Mouse (Mus musculus) limb, embryonic 10.5 days (tissue): Measurements from ENCODE around the gene Aifm3. TPM values are rescaled to one million over a fixed set of nuclear protein-coding genes. Genes with fewer than 3 reads are reported as not detected.

Source experiments
- DNase-seq: peaks from one replicate; pipeline ENCODE4 v3.0.0-alpha.2; 2017; ENCODE audit warnings: low spot score
- H3K27ac ChIP-seq: fragments of 300-500 bp; sonication (generic); 2 replicates; pipeline ENCODE4 v1.5.1; 2016; ENCODE audit warnings: mild to moderate bottlenecking
- H3K27me3 ChIP-seq: fragments of 300-500 bp; sonication (generic); 2 replicates; pipeline ENCODE4 v1.6.1; 2016; ENCODE audit warnings: low read depth, mild to moderate bottlenecking; ENCODE audit not compliant: poor library complexity, severe bottlenecking
- H3K36me3 ChIP-seq: fragments of 300-500 bp; sonication (generic); 2 replicates; pipeline ENCODE4 v1.6.1; 2016; ENCODE audit warnings: mild to moderate bottlenecking, moderate library complexity
- H3K4me1 ChIP-seq: fragments of 300-500 bp; sonication (generic); 2 replicates; pipeline ENCODE4 v1.6.1; 2016
- H3K4me3 ChIP-seq: fragments of 300-500 bp; sonication (generic); 2 replicates; pipeline ENCODE4 v1.5.1; 2016; ENCODE audit warnings: mild to moderate bottlenecking, moderate library complexity
- H3K9me3 ChIP-seq: fragments of 300-500 bp; sonication (generic); replicated peaks from 2 replicates; pipeline ENCODE4 v1.6.1; 2016; ENCODE audit warnings: mild to moderate bottlenecking
- WGBS: fragments of 180-500 bp; shearing (Covaris S2); methylation state at CpG from one replicate; pipeline ENCODE4 v1.1.7; 2016; 5-methylcytosine and 5-hydroxymethylcytosine counted together
- polyA plus RNA-seq: library from polyadenylated mRNA; unstranded; fragments of >200 nt; fragmentation: Nextera tagmentation; extraction: Ambion mirVana; gene quantifications from 2 replicates; pipeline ENCODE4 v1.2.1, GENCODE M21; 2016

Aifm3 gene
- polyA plus RNA-seq, 1 experiment from 2014 or later = 1.2 TPM

- peak within 1 kb of the TSS; percentile 92 for H3K27ac ChIP-seq
- under 1% methylated on average over 50 of the region's 50 CpGs for WGBS
- H3K4me3 ChIP-seq = peak within 1 kb of the TSS; percentile 67
- no peaks in the 10 kb centered on the region for H3K9me3 ChIP-seq
- DNase-seq = peak; percentile 94
- H3K27me3 ChIP-seq = no peaks in the 10 kb centered on the region
- H3K36me3 ChIP-seq = peaks cover 27% of the 10 kb centered on the region
- peaks cover 12% of the 10 kb centered on the region for H3K4me1 ChIP-seq
Measured at GRCm38 (mm10) chr16:17508546-17509239, 19.3 kb downstream of the Aifm3 start, which contains the start of gene Lztr1. Lztr1 (plus strand) TSS chr16:17508688.

GRCm38 (mm10) chr16:17509240-17509597, 19.8 kb downstream of the Aifm3 start:
- 14% methylated on average over 9 of the region's 9 CpGs for WGBS
- no peaks in the 10 kb centered on the region for H3K27me3 ChIP-seq
- H3K27ac ChIP-seq = peak overlapping the region; percentile 92

GRCm38 (mm10) chr16:17510143-17510542, 20.7 kb downstream of the Aifm3 start:
- Histone ChIP-seq H3K4me1 (peaks cover 12% of the 10 kb centered on the region), H3K4me3 (no peak overlapping the region), H3K27ac (no peak overlapping the region), H3K36me3 (peaks cover 42% of the 10 kb centered on the region), H3K27me3 (no peaks in the 10 kb centered on the region), H3K9me3 (no peaks in the 10 kb centered on the region)
- DNase-seq = no peak
- WGBS = 98% methylated on average over 2 of the region's 2 CpGs

More at GRCm38 (mm10) chr16:17509240-17509597, 19.8 kb downstream of the Aifm3 start:
- H3K9me3 ChIP-seq = no peaks in the 10 kb centered on the region
- H3K36me3 ChIP-seq = peaks cover 33% of the 10 kb centered on the region
- no peak for DNase-seq
- peaks cover 12% of the 10 kb centered on the region for H3K4me1 ChIP-seq
- H3K4me3 ChIP-seq = peak overlapping the region; percentile 67

GRCm38 (mm10) chr16:17510686-17511085, 21.3 kb downstream of the Aifm3 start:
- 90% methylated on average over 2 of the region's 2 CpGs for WGBS
- no peak overlapping the region for H3K27ac ChIP-seq
- H3K9me3 ChIP-seq = no peaks in the 10 kb centered on the region
- no peak overlapping the region for H3K4me3 ChIP-seq
- no peaks in the 10 kb centered on the region for H3K27me3 ChIP-seq
- peaks cover 47% of the 10 kb centered on the region for H3K36me3 ChIP-seq
- H3K4me1 ChIP-seq = peaks cover 12% of the 10 kb centered on the region
- DNase-seq = no peak

- no peak overlapping the region for H3K27ac ChIP-seq
- no peak for DNase-seq
- H3K36me3 ChIP-seq = peaks cover 55% of the 10 kb centered on the region
- no peaks in the 10 kb centered on the region for H3K27me3 ChIP-seq
- peaks cover 12% of the 10 kb centered on the region for H3K4me1 ChIP-seq
- no peaks in the 10 kb centered on the region for H3K9me3 ChIP-seq
- H3K4me3 ChIP-seq = no peak overlapping the region
- 87% methylated on average over 4 of the region's 4 CpGs for WGBS
Measured at GRCm38 (mm10) chr16:17511431-17511830, 22.0 kb downstream of the Aifm3 start.

- H3K27me3 ChIP-seq = no peaks in the 10 kb centered on the region
- H3K27ac ChIP-seq = no peak overlapping the region
- H3K4me3 ChIP-seq = no peak overlapping the region
- DNase-seq = no peak
- peaks cover 98% of the 10 kb centered on the region for H3K36me3 ChIP-seq
- H3K9me3 ChIP-seq = no peaks in the 10 kb centered on the region
- 83% methylated on average over 2 of the region's 2 CpGs for WGBS
- H3K4me1 ChIP-seq = no peaks in the 10 kb centered on the region
Measured at GRCm38 (mm10) chr16:17518910-17519309, 29.5 kb downstream of the Aifm3 start.

- no peaks in the 10 kb centered on the region; the same call in 1 of the 2 replicates for H3K4me1 ChIP-seq
- no peak for DNase-seq
- H3K9me3 ChIP-seq = no peaks in the 10 kb centered on the region
- H3K4me3 ChIP-seq = no peak overlapping the region
- no peak overlapping the region for H3K27ac ChIP-seq
- H3K36me3 ChIP-seq = peaks cover 98% of the 10 kb centered on the region
- no peaks in the 10 kb centered on the region for H3K27me3 ChIP-seq
- WGBS = 96% methylated on average over 11 of the region's 11 CpGs
Measured at GRCm38 (mm10) chr16:17524156-17524555, 34.7 kb downstream of the Aifm3 start.

- Histone ChIP-seq H3K27me3 (no peaks in the 10 kb centered on the region), H3K4me1 (peaks cover 11% of the 10 kb centered on the region), H3K36me3 (peaks cover 87% of the 10 kb centered on the region), H3K9me3 (no peaks in the 10 kb centered on the region), H3K4me3 (no peak overlapping the region), H3K27ac (no peak overlapping the region)
- 86% methylated on average over 3 of the region's 3 CpGs for WGBS
- no peak for DNase-seq
Measured at GRCm38 (mm10) chr16:17525524-17525923, 36.1 kb downstream of the Aifm3 start.

- no peak for DNase-seq
- Histone ChIP-seq H3K9me3 (no peaks in the 10 kb centered on the region), H3K27me3 (no peaks in the 10 kb centered on the region), H3K4me1 (peaks cover 11% of the 10 kb centered on the region), H3K27ac (no peak overlapping the region), H3K4me3 (no peak overlapping the region), H3K36me3 (peaks cover 80% of the 10 kb centered on the region)
- 95% methylated on average over 6 of the region's 6 CpGs for WGBS
Measured at GRCm38 (mm10) chr16:17526223-17526622, 36.8 kb downstream of the Aifm3 start.

GRCm38 (mm10) chr16:17527606-17528005, 38.2 kb downstream of the Aifm3 start:
- no peaks in the 10 kb centered on the region for H3K27me3 ChIP-seq
- H3K27ac ChIP-seq = no peak overlapping the region
- no peak overlapping the region for H3K4me3 ChIP-seq
- H3K36me3 ChIP-seq = peaks cover 66% of the 10 kb centered on the region
- no peaks in the 10 kb centered on the region for H3K9me3 ChIP-seq
- H3K4me1 ChIP-seq = peaks cover 22% of the 10 kb centered on the region
- DNase-seq = no peak

GRCm38 (mm10) chr16:17528276-17528675, 38.9 kb downstream of the Aifm3 start:
- Histone ChIP-seq H3K9me3 (no peaks in the 10 kb centered on the region), H3K27ac (no peak overlapping the region), H3K27me3 (no peaks in the 10 kb centered on the region), H3K36me3 (peaks cover 60% of the 10 kb centered on the region), H3K4me1 (peaks cover 22% of the 10 kb centered on the region), H3K4me3 (no peak overlapping the region)
- no peak for DNase-seq
- 87% methylated on average over 13 of the region's 13 CpGs for WGBS

GRCm38 (mm10) chr16:17529981-17530586, 40.7 kb downstream of the Aifm3 start:
- Histone ChIP-seq H3K36me3 (peaks cover 44% of the 10 kb centered on the region), H3K9me3 (no peaks in the 10 kb centered on the region), H3K27ac (peak overlapping the region; percentile 90), H3K27me3 (no peaks in the 10 kb centered on the region), H3K4me1 (peaks cover 22% of the 10 kb centered on the region), H3K4me3 (peak overlapping the region; percentile 76)
- DNase-seq = no peak
- 20% methylated on average over 17 of the region's 17 CpGs for WGBS

GRCm38 (mm10) chr16:17530640-17531288, 41.4 kb downstream of the Aifm3 start, which contains the start of gene Thap7:
Thap7 (minus strand) TSS chr16:17531136.
- DNase-seq = peak; percentile 99
- Histone ChIP-seq H3K9me3 (no peaks in the 10 kb centered on the region), H3K36me3 (peaks cover 37% of the 10 kb centered on the region), H3K4me1 (peaks cover 22% of the 10 kb centered on the region), H3K27me3 (no peaks in the 10 kb centered on the region), H3K4me3 (peak within 1 kb of the TSS; percentile 76), H3K27ac (peak within 1 kb of the TSS; percentile 90)
- WGBS = under 1% methylated on average over 67 of the region's 67 CpGs
